Mouse (Mus musculus) heart, postnatal 0 days (tissue): ENCODE results near the gene Chchd3. TPM values are rescaled to one million over a fixed set of nuclear protein-coding genes. Genes with fewer than 3 reads are reported as not detected.
A peak's percentile ranks its signal among the peaks of the same experiment; 100 is the strongest.

ENCODE experiments used
- ATAC-seq: fragments of 200-750 bp; cut with Nextera tagmentation; 2 replicates; pipeline ENCODE4 v1.8.0; 2017; ENCODE audit warnings: low read depth, moderate number of reproducible peaks, moderate library complexity; ENCODE audit not compliant: insufficient read depth
- DNase-seq: peaks from one replicate; pipeline ENCODE4 v3.0.0-alpha.2; 2016; ENCODE audit warnings: low spot score
- H3K27ac ChIP-seq: fragments of 300-500 bp; sonication (generic); 2 replicates; pipeline ENCODE4 v1.5.1; 2014; ENCODE audit warnings: low read depth, mild to moderate bottlenecking
- H3K27me3 ChIP-seq: fragments of 300-500 bp; sonication (generic); 2 replicates; pipeline ENCODE4 v1.6.1; 2014; ENCODE audit warnings: low read length, mixed read lengths; ENCODE audit not compliant: control insufficient read depth, insufficient read depth
- H3K36me3 ChIP-seq: fragments of 300-500 bp; sonication (generic); replicated peaks from 2 replicates; pipeline ENCODE4 v1.6.1; 2014; ENCODE audit warnings: low read length, mixed read lengths; ENCODE audit not compliant: control insufficient read depth, insufficient read depth
- H3K4me1 ChIP-seq: fragments of 300-500 bp; sonication (generic); 2 replicates; pipeline ENCODE4 v1.6.1; 2014; ENCODE audit warnings: antibody characterized with exemption; ENCODE audit not compliant: control insufficient read depth, insufficient read depth
- H3K4me2 ChIP-seq: fragments of 300-500 bp; sonication (generic); 2 replicates; pipeline ENCODE4 v1.6.1; 2014; ENCODE audit warnings: low read depth, mild to moderate bottlenecking, low read length, moderate library complexity
- H3K4me3 ChIP-seq: fragments of 300-500 bp; sonication (generic); 2 replicates; pipeline ENCODE4 v1.5.1; 2014; ENCODE audit warnings: low read depth, low read length
- H3K9ac ChIP-seq: fragments of 300-500 bp; sonication (generic); replicated peaks from 2 replicates; pipeline ENCODE4 v1.6.1; 2014; ENCODE audit warnings: low read depth, low read length, mixed read lengths
- H3K9me3 ChIP-seq: fragments of 300-500 bp; sonication (generic); replicated peaks from 2 replicates; pipeline ENCODE4 v1.6.1; 2016; ENCODE audit warnings: low read length; ENCODE audit not compliant: control insufficient read depth
- CTCF ChIP-seq: IDR thresholded peaks from 2 replicates; pipeline ENCODE4 v1.5.1; 2016; ENCODE audit warnings: antibody characterized with exemption, control low read depth, low read depth
- EP300 ChIP-seq: IDR thresholded peaks from 2 replicates; pipeline ENCODE4 v1.6.1; 2016; ENCODE audit warnings: antibody characterized with exemption, low read depth
- WGBS: fragments of 180-500 bp; shearing (Covaris S2); extraction: QIAGEN DNeasy Blood & Tissue Kit; methylation state at CpG from one replicate; pipeline ENCODE4 v1.1.7; 2014; 5-methylcytosine and 5-hydroxymethylcytosine counted together
- polyA plus RNA-seq: library from polyadenylated mRNA; unstranded; fragments of >200 nt; fragmentation: Nextera tagmentation; extraction: Ambion mirVana; gene quantifications from 2 replicates; pipeline ENCODE4 v1.2.1, GENCODE M21; 2015
- total RNA-seq: library from RNA; depleted of rRNA; stranded (reverse); fragments of >200 nt; gene quantifications from 2 replicates; pipeline ENCODE4 v1.2.3, GENCODE M21; 2014; ENCODE audit warnings: low replicate concordance

Gene Chchd3
- total and polyA plus RNA-seq, 2 experiments from 2014 or later: 314 to 332 TPM

DNA sequence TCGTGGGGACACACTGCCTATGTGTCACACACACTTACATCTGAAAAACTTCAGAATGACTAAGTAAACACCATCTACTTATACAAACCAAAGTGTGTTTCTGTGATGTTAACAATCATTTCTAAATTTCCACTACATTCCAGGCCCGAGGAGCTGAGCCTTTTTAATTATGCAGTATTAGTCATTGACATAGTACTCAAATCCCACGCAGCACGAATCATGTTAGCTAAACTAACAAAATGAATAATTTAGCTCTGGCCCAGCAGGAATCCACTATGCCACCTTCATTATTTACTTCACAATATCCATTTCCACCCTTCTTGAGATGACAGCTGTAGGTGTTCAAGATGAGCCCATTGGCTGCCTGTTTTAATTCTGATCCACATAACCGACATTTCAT lies 76.2 kb downstream of the Chchd3 start:
- no peak overlapping the region for H3K4me3 ChIP-seq
- no peaks in the 10 kb centered on the region for H3K9me3 ChIP-seq
- 72% methylated on average over 5 of the region's 5 CpGs for WGBS
- ATAC-seq (no peak), DNase-seq (no peak)
- H3K9ac ChIP-seq: no peak overlapping the region
- no peak overlapping the region for H3K4me2 ChIP-seq
- H3K4me1 ChIP-seq: peaks cover 32% of the 10 kb centered on the region
- no peaks in the 10 kb centered on the region for H3K36me3 ChIP-seq
- TF ChIP-seq CTCF: no peak
- no peak for TF ChIP-seq EP300
- no peaks in the 10 kb centered on the region for H3K27me3 ChIP-seq
- no peak overlapping the region for H3K27ac ChIP-seq

- Histone ChIP-seq H3K36me3 (no peaks in the 10 kb centered on the region), H3K4me2 (no peak overlapping the region), H3K4me3 (no peak overlapping the region), H3K27ac (peak overlapping the region; percentile 40), H3K27me3 (no peaks in the 10 kb centered on the region), H3K4me1 (peaks cover 32% of the 10 kb centered on the region), H3K9me3 (no peaks in the 10 kb centered on the region), H3K9ac (no peak overlapping the region)
- WGBS: 26% methylated on average over 11 of the region's 11 CpGs
- peak; percentile 55; the same call in 1 of the 2 replicates for ATAC-seq
- no peak for TF ChIP-seq CTCF
- TF ChIP-seq EP300: no peak
- peak; percentile 72 for DNase-seq
Measured at GRCm38 (mm10) chr6:32981253-32981652, 78.8 kb downstream of the Chchd3 start.

- Histone ChIP-seq H3K9me3 (no peaks in the 10 kb centered on the region), H3K4me3 (no peak overlapping the region), H3K9ac (no peak overlapping the region), H3K36me3 (no peaks in the 10 kb centered on the region), H3K27me3 (no peaks in the 10 kb centered on the region), H3K4me1 (peaks cover 20% of the 10 kb centered on the region), H3K27ac (no peak overlapping the region), H3K4me2 (no peak overlapping the region)
- 85% methylated on average over 3 of the region's 3 CpGs for WGBS
- TF ChIP-seq EP300 (no peak), CTCF (no peak)
- DNase-seq (no peak), ATAC-seq (no peak)
Measured at GRCm38 (mm10) chr6:32978811-32979210, 81.2 kb downstream of the Chchd3 start.

DNA sequence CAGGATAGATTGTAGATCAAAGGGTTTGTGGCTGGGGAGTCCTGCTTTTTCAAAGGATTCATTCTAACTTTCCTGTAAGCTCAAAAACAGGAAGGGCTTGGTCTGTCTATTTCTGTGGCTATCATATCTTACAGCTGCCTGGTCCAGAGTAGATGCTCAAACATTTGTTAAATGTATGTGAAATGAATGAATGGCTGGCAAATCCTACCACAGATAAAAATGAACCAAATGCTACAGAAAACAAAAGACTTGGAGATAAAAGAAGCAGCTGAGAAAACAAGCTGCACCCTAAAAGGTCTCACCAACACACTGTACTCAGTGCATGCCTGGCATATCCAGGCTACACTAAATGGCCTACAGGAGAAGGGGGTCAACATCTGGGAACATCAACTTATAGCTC lies 88.1 kb downstream of the Chchd3 start:
- ATAC-seq: no peak
- no peak overlapping the region for H3K9ac ChIP-seq
- no peak for DNase-seq
- no peak overlapping the region for H3K27ac ChIP-seq
- no peak overlapping the region for H3K4me3 ChIP-seq
- peaks cover 11% of the 10 kb centered on the region; the same call in 1 of the 2 replicates for H3K4me1 ChIP-seq
- no peak overlapping the region for H3K4me2 ChIP-seq
- no peaks in the 10 kb centered on the region for H3K27me3 ChIP-seq
- TF ChIP-seq EP300: no peak
- TF ChIP-seq CTCF: no peak
- 0 out of 2 replicates have a peak, but pooled peaks cover 4% of the 10 kb centered on the region for H3K36me3 ChIP-seq
- no peaks in the 10 kb centered on the region for H3K9me3 ChIP-seq

DNA sequence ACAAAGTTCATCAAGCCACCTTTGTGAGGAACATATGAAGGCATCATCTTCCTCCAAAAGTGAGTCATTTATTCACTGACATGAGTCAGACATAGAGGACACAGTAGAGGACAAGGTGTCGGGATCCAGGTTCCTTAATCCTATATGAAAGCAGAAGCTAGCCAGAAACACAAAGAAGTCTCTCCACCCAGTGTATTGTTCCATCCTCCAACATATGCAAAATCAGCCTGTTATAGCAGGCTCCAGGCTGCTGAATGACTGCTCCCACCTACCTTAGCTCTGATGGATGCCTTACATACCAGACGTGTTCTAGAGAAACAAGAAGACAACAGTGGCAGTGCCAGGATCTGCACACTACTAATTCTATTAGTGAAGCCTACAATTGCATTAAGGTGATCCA lies 91.1 kb downstream of the Chchd3 start:
- TF ChIP-seq EP300: no peak
- no peak for TF ChIP-seq CTCF
- Histone ChIP-seq H3K36me3 (peaks cover 15% of the 10 kb centered on the region; the same call in 1 of the 2 replicates), H3K9me3 (no peaks in the 10 kb centered on the region), H3K9ac (no peak overlapping the region), H3K27ac (no peak overlapping the region), H3K4me1 (peaks cover 11% of the 10 kb centered on the region; the same call in 1 of the 2 replicates), H3K4me3 (no peak overlapping the region), H3K27me3 (no peaks in the 10 kb centered on the region), H3K4me2 (no peak overlapping the region)
- 0 out of 2 replicates have a peak, but pooled peaks have one; percentile 24 for ATAC-seq
- no peak for DNase-seq
- 41% methylated on average over 2 of the region's 2 CpGs for WGBS

DNA sequence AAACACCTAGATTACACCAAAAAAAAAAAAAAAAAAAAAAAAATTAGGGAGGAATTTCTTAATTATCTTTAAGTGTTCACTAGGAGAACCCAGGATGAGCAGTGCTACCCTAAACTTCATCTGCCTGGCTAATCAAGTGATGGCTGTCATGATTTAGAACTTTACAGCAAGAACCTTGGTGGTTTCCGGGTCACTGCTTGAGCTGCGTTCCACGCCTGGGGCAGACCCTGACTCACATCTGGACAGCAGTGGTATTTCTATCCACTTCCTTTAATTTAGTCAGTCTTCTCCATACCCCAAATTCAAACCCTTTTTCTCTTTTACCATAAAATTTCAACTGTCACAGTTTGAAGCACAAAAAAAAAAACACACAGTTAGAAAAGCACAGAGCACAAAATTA lies 98.0 kb downstream of the Chchd3 start:
- peaks cover 6% of the 10 kb centered on the region; the same call in 1 of the 2 replicates for H3K4me1 ChIP-seq
- no peak overlapping the region for H3K4me3 ChIP-seq
- ATAC-seq (no peak), DNase-seq (no peak)
- no peak overlapping the region for H3K27ac ChIP-seq
- no peak overlapping the region for H3K9ac ChIP-seq
- TF ChIP-seq EP300 (no peak), CTCF (no peak)
- H3K27me3 ChIP-seq: no peaks in the 10 kb centered on the region
- WGBS: 75% methylated on average over 3 of the region's 3 CpGs
- no peak overlapping the region for H3K4me2 ChIP-seq
- peaks cover 13% of the 10 kb centered on the region; the same call in 1 of the 2 replicates for H3K36me3 ChIP-seq
- no peaks in the 10 kb centered on the region for H3K9me3 ChIP-seq
